ENCODE assay signal across 8 mouse cellular contexts in genomic region chr1:59119720-59120457, GRCm38 (mm10). TPM values are rescaled to one million over a fixed set of nuclear protein-coding genes. Genes with fewer than 3 reads are reported as not detected.
DNase-seq lines count a peak whose midpoint lies in the region; ATAC-seq lines count a peak whose summit lies in the region.

Tmem237 (minus strand) TSS chr1:59120408.

- peak within 1 kb of the TSS; percentile 78 for H3K9ac ChIP-seq in intestine, embryonic 14.5 days (ENCODE audit: low read length)

- H3K9me3 ChIP-seq in intestine, embryonic 14.5 days (ENCODE audit: control insufficient read depth, low read length): no peaks in the 10 kb centered on the region

- DNase-seq in adipocyte (ENCODE audit: low spot score): peak; percentile 89
- peak; percentile 93 for DNase-seq in embryo, embryonic 10 days (ENCODE audit: low spot score)
- peak; percentile 94 for DNase-seq in gastrocnemius, postnatal 14 days
- DNase-seq in intestine, embryonic 14.5 days (ENCODE audit: low spot score): peak; percentile 97
- peak; percentile 92 for DNase-seq in left cerebral cortex, postnatal 14 days (ENCODE audit: low spot score in 2 of 2)
- DNase-seq in mesoderm, embryonic 11.5 days (ENCODE audit: low read depth, low spot score): peak; percentile 87
- DNase-seq in right cerebral cortex, postnatal 36 days (ENCODE audit: low spot score in 2 of 2): peak; percentile 90 to 91
- peak; percentile 95 for DNase-seq in yolk sac, embryonic 10.5 days (ENCODE audit: low spot score)

- under 1% methylated on average over 74 of the region's 74 CpGs for WGBS in intestine, embryonic 14.5 days

- H3K4me2 ChIP-seq in intestine, embryonic 14.5 days (ENCODE audit: low read length): peak within 1 kb of the TSS; percentile 80

- intact Hi-C loops in gastrocnemius, postnatal 14 days (cut with DNase I; ENCODE audit: low total_unique reads): no loop called here
- intact Hi-C loops in left cerebral cortex, postnatal 14 days (cut with DNase I): no loop called here

- peak; percentile 99 for ATAC-seq in intestine, embryonic 14.5 days (replicated peaks; ENCODE audit: low FRiP score, low TSS enrichment, low read depth)

- peaks cover 6% of the 10 kb centered on the region; the same call in 1 of the 2 replicates for H3K4me1 ChIP-seq in intestine, embryonic 14.5 days (replicated peaks; ENCODE audit: control insufficient read depth, insufficient read depth, low read length)

- peaks cover 7% of the 10 kb centered on the region; the same call in 1 of the 2 replicates for H3K36me3 ChIP-seq in intestine, embryonic 14.5 days (ENCODE audit: control insufficient read depth, insufficient read depth, low read length)

- H3K27me3 ChIP-seq in intestine, embryonic 14.5 days (replicated peaks; ENCODE audit: control insufficient read depth, insufficient read depth, low read length): no peaks in the 10 kb centered on the region

- H3K27ac ChIP-seq in intestine, embryonic 14.5 days (ENCODE audit: low read depth): peak within 1 kb of the TSS; percentile 82

- peak within 1 kb of the TSS; percentile 76 for H3K4me3 ChIP-seq in intestine, embryonic 14.5 days (ENCODE audit: low read depth, low read length)

RNA-seq across cellular contexts. Expression of gene Tmem237, which starts in this region (rescaled TPM):
- total RNA-seq in gastrocnemius, postnatal 14 days (2021): 1 to 10 TPM; 3.7 to 4.4 TPM
- 40.3 and 43.6 TPM in 2 replicates for polyA plus RNA-seq in intestine, embryonic 14.5 days (2014; fragmentation: Nextera tagmentation; extraction: Ambion mirVana)
- total RNA-seq in left cerebral cortex, postnatal 14 days (2021): 10 to 100 TPM; 30.1 to 33.6 TPM

Comparison
In these comparisons a context has a peak if more than half of its experiments do, and no peak if none do; other contexts are left out.
1. Peak in every context shown above with its lines: DNase-seq, ATAC-seq, H3K4me3 ChIP-seq and H3K27ac ChIP-seq.
2. RNA of gene Tmem237 (total RNA-seq): 30.1 to 33.6 TPM in left cerebral cortex, postnatal 14 days; 3.7 to 4.4 TPM in gastrocnemius, postnatal 14 days; every median in the first group is over 4 times any median in the second.